Mouse (Mus musculus) spleen, adult 2 months (tissue): Measurements from ENCODE around the gene C1qa.

Experiments used
- CTCF ChIP-seq: fragments of 200-500 bp; IDR thresholded peaks from 2 replicates; pipeline ENCODE4 v1.5.1; 2011; ENCODE audit warnings: mild to moderate bottlenecking, inconsistent platforms; ENCODE audit not compliant: insufficient read depth, insufficient read length, insufficient replicate concordance; ENCODE audit errors: extremely low read depth
- POLR2A ChIP-seq: fragments of 200-500 bp; IDR thresholded peaks from 2 replicates; pipeline ENCODE4 v1.6.1; 2011; ENCODE audit warnings: low read depth, low read length, inconsistent platforms

GRCm38 (mm10) chr4:136928928-136929327 is 30.3 kb upstream of the C1qa start:
- TF ChIP-seq CTCF = no peak
- no peak for TF ChIP-seq POLR2A
